Mouse (Mus musculus): ENCODE results near the gene Guca2a.

DNA sequence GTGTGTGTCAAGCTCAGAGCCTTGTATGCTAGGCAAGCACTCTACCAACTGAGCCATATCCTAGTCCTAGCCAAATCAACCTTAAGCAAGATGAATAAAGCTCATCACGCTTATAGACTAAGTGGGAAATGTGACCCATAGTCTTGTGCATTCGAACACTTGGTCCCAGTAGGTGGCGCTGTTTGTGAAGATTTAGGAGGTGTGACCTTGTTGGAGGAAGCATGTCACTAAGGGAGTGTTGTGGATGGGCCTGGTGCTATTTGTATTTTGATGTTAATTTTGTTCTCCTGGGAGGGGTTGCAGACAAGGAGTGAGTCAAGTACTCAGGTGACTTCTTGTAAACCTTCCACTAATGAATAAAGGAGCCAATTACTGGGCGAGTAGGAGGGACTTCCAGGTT is 5.2 kb downstream of the Guca2a start:
- TF ChIP-seq CTCF (IDR thresholded peaks at IDR 0.05; ENCODE audit: low read depth, low read length) (no peak), POLR2A (IDR thresholded peaks at IDR 0.05; ENCODE audit: borderline replicate concordance, low read depth, low read length) (no peak)
